Mouse (Mus musculus) left cerebral cortex, adult 6 months (tissue): ENCODE results near the gene Fahd2a. TPM values are rescaled to one million over a fixed set of nuclear protein-coding genes. Genes with fewer than 3 reads are reported as not detected.

Source experiments
- long read RNA-seq, 2 experiments: library from polyadenylated mRNA; unstranded; transcript quantifications; one replicate each; pipeline ENCODE4 v2.0.0; 2019 to 2020
- polyA plus RNA-seq: library from polyadenylated mRNA; unstranded; fragments of <200 nt; fragmentation: Nextera tagmentation; gene quantifications from 2 replicates; pipeline ENCODE4 v1.2.3, GENCODE M21; 2021

The Fahd2a gene
- polyA plus RNA-seq, result 39.2 and 51.0 TPM in 2 replicates
- long read RNA-seq, experiment 1, transcript Fahd2a-207 (7 exons, 1,462 nt), result minor isoform, 8 of 113 reads
- long read RNA-seq, experiment 1, transcript Fahd2a-201 (8 exons, 1,211 nt), result major isoform, 84 of 113 reads
- long read RNA-seq, experiment 1, partial matches to known transcripts, result 2 of 113 reads
- long read RNA-seq, experiment 1, other reads (novel, unspliced or antisense), result 19 of 113 reads
- long read RNA-seq, experiment 2, transcript Fahd2a-201 (8 exons, 1,211 nt), result major isoform, 47 of 56 reads
- long read RNA-seq, experiment 2, partial matches to known transcripts, result 3 of 56 reads
- long read RNA-seq, experiment 2, other reads (novel, unspliced or antisense), result 2 of 56 reads

DNA sequence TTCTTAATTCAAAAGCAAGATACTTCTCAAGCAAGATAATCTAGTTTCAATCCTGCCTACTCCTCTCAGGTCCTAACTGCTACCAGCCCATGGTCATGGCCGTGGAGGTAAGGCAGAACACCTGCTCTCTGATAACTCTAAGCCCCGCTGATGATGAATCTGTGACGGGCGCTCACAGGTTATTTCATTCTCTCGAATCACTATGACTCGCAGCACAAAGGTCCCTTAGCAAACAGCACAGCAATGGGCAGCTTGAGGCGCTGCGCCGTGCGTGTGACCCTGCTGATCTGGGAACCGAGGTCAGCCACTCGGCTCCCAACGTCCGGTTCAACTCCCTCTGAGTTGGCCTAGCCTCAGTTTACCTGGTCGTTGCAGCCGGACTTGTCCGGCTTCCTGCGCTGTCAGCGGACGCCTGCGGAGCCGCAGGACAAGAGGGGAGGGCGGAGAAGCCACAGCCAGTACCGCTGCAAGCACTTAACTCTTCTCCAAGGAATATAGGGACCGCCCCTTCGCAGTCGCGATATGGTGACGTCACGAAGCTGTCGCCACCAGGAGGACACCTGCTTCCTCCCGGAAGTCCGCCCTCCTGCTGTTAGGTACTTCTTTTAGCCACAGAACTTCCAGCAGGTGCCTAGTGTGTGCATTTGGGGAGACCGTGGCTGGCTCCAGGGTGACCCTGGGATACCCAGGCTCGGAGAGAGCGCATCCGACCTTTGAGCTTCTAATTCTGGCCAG is at the start of gene Fahd2a:
Fahd2a (minus strand) TSS at position 511 of the 735 bp plus-strand sequence.

DNA sequence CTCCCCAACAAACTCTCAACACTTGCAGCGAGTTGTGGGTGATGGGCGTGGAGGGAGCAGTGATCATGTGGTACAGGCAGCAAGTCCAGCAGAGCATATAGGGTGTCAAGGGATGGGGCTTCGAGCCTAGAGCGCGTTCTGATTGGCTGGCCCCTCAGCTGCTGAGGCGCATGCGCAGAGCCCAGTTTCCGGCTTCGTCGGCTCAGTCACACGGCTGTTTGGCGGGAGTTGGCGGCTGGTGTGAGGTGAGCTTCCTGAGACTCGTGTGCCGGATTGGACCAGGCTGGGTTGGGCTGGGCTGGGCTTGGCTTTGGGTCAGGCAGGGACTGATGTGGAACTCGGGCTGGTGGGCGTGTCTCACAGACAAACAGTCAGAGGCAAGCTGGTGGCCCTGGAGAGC is 19.4 kb downstream of the Fahd2a start, which contains the start of gene Gpat2:
Gpat2 (plus strand) TSS at position 223 of the 400 bp plus-strand sequence.

Other genes starting within 250 kb of the Fahd2a start
- gene 1810024B03Rik, start 236.3 kb downstream of the Fahd2a start, polyA plus RNA-seq, result 1.2 TPM in 2 replicates
- 19.2 and 23.1 TPM in 2 replicates for gene Snrnp200, start 236.2 kb downstream of the Fahd2a start, polyA plus RNA-seq
- 26.4 and 45.7 TPM in 2 replicates for gene Ciao1, start 196.7 kb downstream of the Fahd2a start, polyA plus RNA-seq
- 34.3 and 92.3 TPM in 2 replicates for gene Tmem127, start 196.7 kb downstream of the Fahd2a start, polyA plus RNA-seq
- gene Stard7, start 174.3 kb downstream of the Fahd2a start, polyA plus RNA-seq, result 43.4 and 44.6 TPM in 2 replicates
- gene Dusp2, start 108.4 kb downstream of the Fahd2a start, polyA plus RNA-seq, result 2.4 and 2.9 TPM in 2 replicates
- not detected in 2 replicates for gene Astl, start 105.9 kb downstream of the Fahd2a start, polyA plus RNA-seq
- 0.73 and 1.2 TPM in 2 replicates for gene Adra2b, start 81.4 kb downstream of the Fahd2a start, polyA plus RNA-seq
- gene Gpat2, start 19.4 kb downstream of the Fahd2a start, polyA plus RNA-seq, result 0.08 TPM in 1 of 2 replicates, not detected in the other
- 44.6 and 49.5 TPM in 2 replicates for gene Kcnip3, start 77.5 kb upstream of the Fahd2a start, polyA plus RNA-seq
- gene Prom2, start 96.9 kb upstream of the Fahd2a start, polyA plus RNA-seq, result 0.06 and 0.36 TPM in 2 replicates
- gene Zfp661, start 142.5 kb upstream of the Fahd2a start, polyA plus RNA-seq, result 2.1 and 2.2 TPM in 2 replicates
- gene Mrps5, start 142.7 kb upstream of the Fahd2a start, polyA plus RNA-seq, result 120 and 133 TPM in 2 replicates
- gene Mal, start 212.1 kb upstream of the Fahd2a start, polyA plus RNA-seq, result 101 and 140 TPM in 2 replicates